Mouse (Mus musculus): ENCODE measurements around the gene Fcgr4. TPM values are rescaled to one million over a fixed set of nuclear protein-coding genes. Genes with fewer than 3 reads are reported as not detected.

Gene Fcgr4
- total and polyA plus RNA-seq, 3 experiments: not detected

DNA sequence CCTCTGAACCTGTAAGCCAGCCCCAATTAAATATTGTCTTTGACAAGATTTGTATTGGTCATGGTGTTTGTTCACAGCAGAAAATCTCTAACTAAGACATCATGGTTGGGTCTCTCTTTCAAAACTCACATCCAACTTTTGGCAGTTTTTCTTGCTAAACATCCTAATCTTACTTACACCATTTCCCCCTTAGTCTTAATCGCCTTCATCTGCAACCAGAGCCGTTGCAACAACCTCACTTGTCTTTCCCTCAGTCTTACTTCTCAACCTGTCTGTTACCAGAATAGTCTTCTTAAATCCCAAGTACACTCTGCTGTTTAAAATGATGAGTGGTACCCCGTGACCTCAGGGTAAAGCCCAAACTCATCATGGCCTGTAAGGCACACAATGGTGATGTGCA, 22.7 kb upstream of the Fcgr4 start:
- DNase-seq (ENCODE audit: low read depth, low spot score): no peak
- no peaks in the 10 kb centered on the region for H3K79me2 ChIP-seq (ENCODE audit: control insufficient read depth, insufficient read depth, low read length, poor library complexity)
- H3K4me3 ChIP-seq (ENCODE audit: control insufficient read depth in 1 of 2, insufficient read depth in 1 of 2, low read depth in 2 of 2, low read length in 2 of 2): no peak overlapping the region
- no peak overlapping the region for H3K9ac ChIP-seq (ENCODE audit: control insufficient read depth, low read depth, low read length, poor library complexity, severe bottlenecking)
- H3K27ac ChIP-seq (ENCODE audit: control insufficient read depth, low read depth, low read length): no peak overlapping the region
- no peaks in the 10 kb centered on the region for H3K27me3 ChIP-seq (ENCODE audit: control insufficient read depth in 1 of 2, insufficient read depth in 2 of 2, low read length in 2 of 2)
- H3K4me1 ChIP-seq (ENCODE audit: control insufficient read depth in 1 of 2, insufficient read depth in 2 of 2, low read length in 2 of 2): peaks cover 4 to 7% of the 10 kb centered on the region in 2 experiments; a peak in 3 of 4 replicates
- no peaks in the 10 kb centered on the region for H3K9me3 ChIP-seq (replicated peaks; ENCODE audit: insufficient read depth, low read length)
- TF ChIP-seq TCF12 (IDR thresholded peaks at IDR 0.05; ENCODE audit: low read depth, low read length) (0 out of 2 replicates have a peak, but pooled peaks have one; percentile 8), SMC3 (IDR thresholded peaks at IDR 0.05; ENCODE audit: low read depth, low read length) (0 out of 2 replicates have a peak, but pooled peaks have one; percentile 4), ZKSCAN1 (IDR thresholded peaks at IDR 0.05; ENCODE audit: low read depth, low read length) (no peak), EP300 (IDR thresholded peaks at IDR 0.05; ENCODE audit: low read depth in 1 of 2, low read length in 2 of 2) (peak; percentile 32 to 51; a peak in 2 of 4 replicates), MYB (IDR thresholded peaks at IDR 0.05; ENCODE audit: low read depth, low read length) (peak; percentile 22; the same call in 1 of the 2 replicates), MXI1 (IDR thresholded peaks at IDR 0.05; ENCODE audit: low read depth, low read length) (0 out of 2 replicates have a peak, but pooled peaks have one; percentile 11), UBTF (IDR thresholded peaks at IDR 0.05; ENCODE audit: borderline replicate concordance, insufficient read depth, low read depth, low read length) (no peak)
- H3K36me3 ChIP-seq (ENCODE audit: control insufficient read depth in 1 of 2, insufficient read depth in 2 of 2, low read length in 2 of 2): peaks cover 0 to 2% of the 10 kb centered on the region in 2 experiments; a peak in 1 of 4 replicates

GRCm38 (mm10) chr1:170996753-170997152, 22.0 kb upstream of the Fcgr4 start:
- H3K36me3 ChIP-seq (ENCODE audit: control insufficient read depth in 1 of 2, insufficient read depth in 2 of 2, low read length in 2 of 2): peaks cover 0 to 2% of the 10 kb centered on the region in 2 experiments; a peak in 1 of 4 replicates
- DNase-seq (ENCODE audit: low read depth, low spot score): peak; percentile 83
- H3K27me3 ChIP-seq (ENCODE audit: control insufficient read depth in 1 of 2, insufficient read depth in 2 of 2, low read length in 2 of 2): no peaks in the 10 kb centered on the region
- H3K9ac ChIP-seq (ENCODE audit: control insufficient read depth, low read depth, low read length, poor library complexity, severe bottlenecking): no peak overlapping the region
- no peaks in the 10 kb centered on the region for H3K9me3 ChIP-seq (replicated peaks; ENCODE audit: insufficient read depth, low read length)
- peaks cover 4 to 7% of the 10 kb centered on the region in 2 experiments; a peak in 3 of 4 replicates for H3K4me1 ChIP-seq (ENCODE audit: control insufficient read depth in 1 of 2, insufficient read depth in 2 of 2, low read length in 2 of 2)
- H3K27ac ChIP-seq (ENCODE audit: control insufficient read depth, low read depth, low read length): no peak overlapping the region
- no peak overlapping the region for H3K4me3 ChIP-seq (ENCODE audit: control insufficient read depth in 1 of 2, insufficient read depth in 1 of 2, low read depth in 2 of 2, low read length in 2 of 2)
- no peaks in the 10 kb centered on the region for H3K79me2 ChIP-seq (ENCODE audit: control insufficient read depth, insufficient read depth, low read length, poor library complexity)
- TF ChIP-seq SMC3 (IDR thresholded peaks at IDR 0.05; ENCODE audit: low read depth, low read length) (peak; percentile 91), GATA1 (IDR thresholded peaks at IDR 0.05; ENCODE audit: low read depth, low read length) (no peak), MXI1 (IDR thresholded peaks at IDR 0.05; ENCODE audit: low read depth, low read length) (no peak), ZC3H11A (IDR thresholded peaks at IDR 0.05; ENCODE audit: low read depth, low read length) (peak; percentile 89), RCOR1 (IDR thresholded peaks at IDR 0.05; ENCODE audit: low read depth, low read length) (no peak), CHD1 (IDR thresholded peaks at IDR 0.05; ENCODE audit: low read depth, low read length) (no peak), ZNF384 (IDR thresholded peaks at IDR 0.05; ENCODE audit: low read depth, low read length) (no peak), ELF1 (IDR thresholded peaks at IDR 0.05; ENCODE audit: low read depth, low read length) (peak; percentile 33; the same call in 1 of the 2 replicates), POLR2A (IDR thresholded peaks at IDR 0.05; ENCODE audit: control insufficient read depth in 1 of 2, insufficient read depth in 1 of 2, low read depth in 1 of 2, low read length in 2 of 2, poor library complexity in 1 of 2) (no peak), KAT2A (conservative IDR thresholded peaks at IDR 0.05; ENCODE audit: low read depth, low read length) (no peak), MYC (IDR thresholded peaks at IDR 0.05; ENCODE audit: low read depth, low read length) (0 out of 2 replicates have a peak, but pooled peaks have one; percentile 23), MYB (IDR thresholded peaks at IDR 0.05; ENCODE audit: low read depth, low read length) (no peak), UBTF (IDR thresholded peaks at IDR 0.05; ENCODE audit: borderline replicate concordance, insufficient read depth, low read depth, low read length) (no peak), HCFC1 (IDR thresholded peaks at IDR 0.05; ENCODE audit: low read depth, low read length) (no peak), USF1 (IDR thresholded peaks at IDR 0.05; ENCODE audit: low read depth, low read length) (no peak), ETS1 (IDR thresholded peaks at IDR 0.05; ENCODE audit: low read depth, low read length) (no peak), NRF1 (IDR thresholded peaks at IDR 0.05; ENCODE audit: insufficient read depth, low read depth, low read length, poor library complexity, severe bottlenecking) (no peak), CTCF (IDR thresholded peaks at IDR 0.05 in 2 of 3, conservative IDR thresholded peaks at IDR 0.05 in 1 of 3; ENCODE audit: control insufficient read depth in 1 of 3, insufficient read depth in 1 of 3, low read depth in 2 of 3, low read length in 3 of 3, poor library complexity in 1 of 3, severe bottlenecking in 1 of 3) (peak; percentile 86 to 91 (median 86)), ZKSCAN1 (IDR thresholded peaks at IDR 0.05; ENCODE audit: low read depth, low read length) (no peak), POLR2AphosphoS2 (IDR thresholded peaks at IDR 0.05; ENCODE audit: low read length) (no peak), JUND (IDR thresholded peaks at IDR 0.05; ENCODE audit: low read depth, low read length) (no peak), EP300 (IDR thresholded peaks at IDR 0.05; ENCODE audit: low read depth in 1 of 2, low read length in 2 of 2) (no peak), TAL1 (IDR thresholded peaks at IDR 0.05; ENCODE audit: low read length) (no peak), GABPA (IDR thresholded peaks at IDR 0.05; ENCODE audit: low read depth, low read length) (no peak), CHD2 (IDR thresholded peaks at IDR 0.05; ENCODE audit: low read length) (no peak), E2F4 (IDR thresholded peaks at IDR 0.05; ENCODE audit: borderline replicate concordance, low read depth, low read length) (no peak), TCF12 (IDR thresholded peaks at IDR 0.05; ENCODE audit: low read depth, low read length) (no peak), MAZ (IDR thresholded peaks at IDR 0.05; ENCODE audit: low read depth, low read length) (no peak; the same call in 1 of the 2 replicates), BHLHE40 (IDR thresholded peaks at IDR 0.05; ENCODE audit: borderline replicate concordance, low read depth, low read length) (0 out of 2 replicates have a peak, but pooled peaks have one; percentile 31), ZMIZ1 (IDR thresholded peaks at IDR 0.05; ENCODE audit: low read depth, low read length) (no peak)

All from MEL (cell line).